Mouse (Mus musculus) kidney, postnatal 10 days (tissue): Measurements from ENCODE around the gene Speer3.
"Not testable (repeated sequence)": the region's sequence is repeated elsewhere in the genome, so short reads cannot be mapped to it uniquely, and the experiment has no call there.

Source experiments
- DNase-seq: peaks from one replicate; pipeline ENCODE4 v3.0.0; 2021; ENCODE audit warnings: mixed read lengths

Gene Speer3

GRCm38 (mm10) chr5:13791319-13791718, at the start of gene Speer3:
TSS of gene Speer3 (plus strand) at chr5:13791619.
- no peak for DNase-seq

- DNase-seq = not testable (repeated sequence)
Observed at GRCm38 (mm10) chr5:13810496-13810895, 19.1 kb downstream of the Speer3 start.

- DNase-seq = no peak
Observed at GRCm38 (mm10) chr5:13825108-13825507, 33.7 kb downstream of the Speer3 start.

GRCm38 (mm10) chr5:13826708-13827107, 35.3 kb downstream of the Speer3 start:
- no peak for DNase-seq

- no peak for DNase-seq
Observed at GRCm38 (mm10) chr5:13844317-13844716, 52.9 kb downstream of the Speer3 start.
